8 mouse cellular contexts compared by ENCODE assay signal in genomic region chr5:36474283-36474682, GRCm38 (mm10). TPM values are rescaled to one million over a fixed set of nuclear protein-coding genes. Genes with fewer than 3 reads are reported as not detected.
DNase-seq lines count a peak whose midpoint lies in the region; ATAC-seq lines count a peak whose summit lies in the region.

No protein-coding gene starts in this region.

- H3K27ac ChIP-seq in intestine, embryonic 16.5 days (ENCODE audit: low read length) = no peak overlapping the region
- H3K27ac ChIP-seq in limb, embryonic 10.5 days = no peak overlapping the region

- no peak overlapping the region for H3K4me3 ChIP-seq in intestine, embryonic 16.5 days (ENCODE audit: low read length)
- no peak overlapping the region for H3K4me3 ChIP-seq in limb, embryonic 10.5 days

- H3K36me3 ChIP-seq in intestine, embryonic 16.5 days (ENCODE audit: control insufficient read depth, insufficient read depth, low read length) = peaks cover 27% of the 10 kb centered on the region
- H3K36me3 ChIP-seq in limb, embryonic 10.5 days = peaks cover 71% of the 10 kb centered on the region

- no peaks in the 10 kb centered on the region for H3K27me3 ChIP-seq in intestine, embryonic 16.5 days (replicated peaks; ENCODE audit: control insufficient read depth, insufficient read depth, low read length)
- no peaks in the 10 kb centered on the region for H3K27me3 ChIP-seq in limb, embryonic 10.5 days (ENCODE audit: low read depth, poor library complexity, severe bottlenecking)

- no peak overlapping the region for H3K9ac ChIP-seq in intestine, embryonic 16.5 days (ENCODE audit: low read depth, low read length)

- H3K4me1 ChIP-seq in intestine, embryonic 16.5 days (ENCODE audit: control insufficient read depth, insufficient read depth, low read length) = no peaks in the 10 kb centered on the region
- no peaks in the 10 kb centered on the region for H3K4me1 ChIP-seq in limb, embryonic 10.5 days

- no peak overlapping the region for H3K4me2 ChIP-seq in intestine, embryonic 16.5 days (ENCODE audit: low read depth, low read length)

- DNase-seq in 3T3-L1 (ENCODE audit: low read depth, low spot score) = peak; percentile 92
- DNase-seq in CD8-positive naive resting alpha-beta T cell, adult 2 months (ENCODE audit: low read depth in 2 of 2, low spot score in 2 of 2) = peak; percentile 68 to 80
- peak; percentile 85 for DNase-seq in c-Kit-positive CD71-negative TER-119-negative erythroid progenitor cells, embryonic 14.5 days (ENCODE audit: low read depth)
- peak; percentile 66 for DNase-seq in forelimb bud, embryonic 11.5 days (ENCODE audit: low read depth, low spot score)
- DNase-seq in limb, embryonic 10.5 days (ENCODE audit: low spot score) = peak; percentile 62
- peak; percentile 50 to 77 for DNase-seq in thymus, postnatal 10 days (ENCODE audit: low spot score in 2 of 2)

- ATAC-seq in intestine, embryonic 16.5 days = peak; percentile 63
- peak; percentile 80 for ATAC-seq in monocyte, adult 5-6 weeks (replicated peaks; ENCODE audit: insufficient number of reproducible peaks, low FRiP score, low TSS enrichment, poor library complexity, severe bottlenecking)

- no peaks in the 10 kb centered on the region for H3K9me3 ChIP-seq in intestine, embryonic 16.5 days (ENCODE audit: control insufficient read depth, low read length)
- H3K9me3 ChIP-seq in limb, embryonic 10.5 days (replicated peaks) = no peaks in the 10 kb centered on the region

- 86% methylated on average over 5 of the region's 5 CpGs for WGBS in intestine, embryonic 16.5 days
- WGBS in limb, embryonic 10.5 days = 83% methylated on average over 5 of the region's 5 CpGs

RNA-seq across cellular contexts. Expression of gene Grpel1, which starts 9.5 kb away (rescaled TPM):
- polyA plus RNA-seq in intestine, embryonic 16.5 days (2015; fragmentation: Nextera tagmentation; extraction: Ambion mirVana) = 76.1 and 80.0 TPM in 2 replicates
- 60.8 and 67.6 TPM in 2 replicates for polyA plus RNA-seq in limb, embryonic 10.5 days (2016; fragmentation: Nextera tagmentation; extraction: Ambion mirVana)
- total RNA-seq in monocyte, adult 5-6 weeks (2017) = 36.3 to 52.1 TPM (median 47.5 TPM) in 3 replicates

RNA-seq across cellular contexts. Expression of gene Tada2b, which starts 9.8 kb away (rescaled TPM):
- polyA plus RNA-seq in intestine, embryonic 16.5 days (2015; fragmentation: Nextera tagmentation; extraction: Ambion mirVana) = 1.6 TPM in 2 replicates
- polyA plus RNA-seq in limb, embryonic 10.5 days (2016; fragmentation: Nextera tagmentation; extraction: Ambion mirVana) = 1.4 and 1.6 TPM in 2 replicates
- 9.1 to 25.8 TPM (median 15.7 TPM) in 3 replicates for total RNA-seq in monocyte, adult 5-6 weeks (2017)

RNA-seq across cellular contexts. Expression of gene Ccdc96, which starts 10.1 kb away (rescaled TPM):
- 0.11 and 0.12 TPM in 2 replicates for polyA plus RNA-seq in intestine, embryonic 16.5 days (2015; fragmentation: Nextera tagmentation; extraction: Ambion mirVana)
- polyA plus RNA-seq in limb, embryonic 10.5 days (2016; fragmentation: Nextera tagmentation; extraction: Ambion mirVana) = 0.75 and 0.88 TPM in 2 replicates
- total RNA-seq in monocyte, adult 5-6 weeks (2017) = 0.49 to 0.64 TPM in 2 of 3 replicates, not detected in the other
